Mouse (Mus musculus) gastrocnemius, postnatal 4 days (tissue): Measurements from ENCODE around the gene Defb29. TPM values are rescaled to one million over a fixed set of nuclear protein-coding genes. Genes with fewer than 3 reads are reported as not detected.
A peak's percentile ranks its signal among the peaks of the same experiment; 100 is the strongest.

ENCODE experiments used
- DNase-seq, 2 experiments: peaks; one replicate each; pipeline ENCODE4 v3.0.0; 2021 to 2022; ENCODE audit warnings: low spot score in 2 of 2, mixed read lengths in 2 of 2
- long read RNA-seq, 2 experiments: library from polyadenylated mRNA; stranded (forward); transcript quantifications; one replicate each; pipeline ENCODE4 v2.0.0; 2021
- total RNA-seq, 2 experiments: library from RNA; stranded (reverse); gene quantifications; 2 replicates each; pipeline ENCODE4 v1.2.3; 2021

Gene Defb29
- total RNA-seq: not detected
- long read RNA-seq, experiment 1: 0 reads
- long read RNA-seq, experiment 2: 0 reads

- DNase-seq: no peak
Measured at GRCm38 (mm10) chr2:152539944-152540710, at the start of gene Defb29. TSS of gene Defb29 (minus strand) at chr2:152540098.

- no peak for DNase-seq
Measured at GRCm38 (mm10) chr2:152589021-152589420, 49.1 kb upstream of the Defb29 start.

GRCm38 (mm10) chr2:152588450-152588849 is 48.6 kb upstream of the Defb29 start:
- no peak for DNase-seq

GRCm38 (mm10) chr2:152586926-152587560 is 47.1 kb upstream of the Defb29 start:
- no peak for DNase-seq

- DNase-seq: no peak
Measured at GRCm38 (mm10) chr2:152580612-152581011, 40.7 kb upstream of the Defb29 start.

GRCm38 (mm10) chr2:152580107-152580506 is 40.2 kb upstream of the Defb29 start, which contains the start of gene Defb19:
TSS of gene Defb19 (minus strand) at chr2:152580312.
- no peak for DNase-seq

GRCm38 (mm10) chr2:152573484-152573883 is 33.6 kb upstream of the Defb29 start:
- no peak for DNase-seq

- no peak for DNase-seq
Measured at GRCm38 (mm10) chr2:152572114-152572794, 32.4 kb upstream of the Defb29 start, which contains the start of gene Defb21. TSS of gene Defb21 (plus strand) at chr2:152572744.

GRCm38 (mm10) chr2:152570313-152570712 is 30.4 kb upstream of the Defb29 start:
- DNase-seq: no peak

GRCm38 (mm10) chr2:152569881-152570280 is 30.0 kb upstream of the Defb29 start:
- DNase-seq: no peak

- no peak for DNase-seq
Measured at GRCm38 (mm10) chr2:152569038-152569437, 29.1 kb upstream of the Defb29 start, which contains the start of gene Gm17416. TSS of gene Gm17416 (plus strand) at chr2:152569338.

GRCm38 (mm10) chr2:152556655-152557054 is 16.8 kb upstream of the Defb29 start:
- DNase-seq: no peak

GRCm38 (mm10) chr2:152553774-152554423 is 14.0 kb upstream of the Defb29 start:
- peak; percentile 40 to 63 for DNase-seq

- no peak for DNase-seq
Measured at GRCm38 (mm10) chr2:152548124-152548523, 8.2 kb upstream of the Defb29 start.

GRCm38 (mm10) chr2:152544691-152545090 is 4.8 kb upstream of the Defb29 start:
- no peak for DNase-seq

- DNase-seq: no peak
Measured at GRCm38 (mm10) chr2:152543478-152543877, 3.6 kb upstream of the Defb29 start.

GRCm38 (mm10) chr2:152542897-152543296 is 3.0 kb upstream of the Defb29 start:
- no peak for DNase-seq

- DNase-seq: no peak
Measured at GRCm38 (mm10) chr2:152541979-152542378, 2.1 kb upstream of the Defb29 start.

- no peak for DNase-seq
Measured at GRCm38 (mm10) chr2:152517981-152518380, 21.9 kb downstream of the Defb29 start, which contains the start of gene Defb28. TSS of gene Defb28 (plus strand) at chr2:152518255.

- DNase-seq: no peak
Measured at GRCm38 (mm10) chr2:152516084-152516483, 23.8 kb downstream of the Defb29 start.

- no peak for DNase-seq
Measured at GRCm38 (mm10) chr2:152511592-152511991, 28.3 kb downstream of the Defb29 start, which contains the start of gene Defb26. TSS of gene Defb26 (minus strand) at chr2:152511692.
